Mouse (Mus musculus) retina, postnatal 1 day (tissue): ENCODE measurements around the gene Lats1.

ENCODE experiments used
- DNase-seq: peaks from one replicate; pipeline ENCODE4 v3.0.0-alpha.2; 2012

Gene Lats1

DNA sequence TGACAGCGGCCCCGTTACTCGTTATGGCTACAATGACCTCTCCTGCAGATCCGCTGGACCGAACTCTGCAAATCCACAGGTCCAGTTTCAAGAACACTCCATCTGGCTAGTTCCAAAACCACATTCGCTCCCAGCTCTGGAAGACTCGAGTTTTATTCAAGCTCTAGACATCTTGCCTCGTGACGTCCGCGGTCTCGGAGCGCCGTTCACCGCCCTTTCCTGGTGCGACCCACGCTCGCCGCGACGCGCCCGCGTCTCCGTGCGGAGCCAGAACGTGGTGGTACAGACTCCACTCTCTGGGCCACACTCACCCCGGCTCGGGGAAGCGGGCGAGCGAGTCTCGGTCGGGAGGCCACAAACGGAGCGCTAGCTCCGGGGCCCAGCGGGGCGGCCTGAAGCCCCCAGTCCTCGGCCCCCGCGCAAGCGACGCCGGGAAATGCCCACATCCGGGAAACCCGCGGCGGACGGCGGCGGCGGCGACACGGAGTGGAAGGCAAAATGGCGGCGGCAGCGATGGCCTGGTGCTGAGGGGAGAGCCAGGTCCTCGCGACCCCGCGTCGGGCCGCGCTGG, at the start of gene Lats1, which contains the start of gene Pcmt1:
Gene Lats1, plus strand, starts transcription at position 484 of the 571 bp plus-strand sequence.
Gene Pcmt1, minus strand, starts transcription at position 406 of the 571 bp plus-strand sequence.
- peak; percentile 92 for DNase-seq

DNA sequence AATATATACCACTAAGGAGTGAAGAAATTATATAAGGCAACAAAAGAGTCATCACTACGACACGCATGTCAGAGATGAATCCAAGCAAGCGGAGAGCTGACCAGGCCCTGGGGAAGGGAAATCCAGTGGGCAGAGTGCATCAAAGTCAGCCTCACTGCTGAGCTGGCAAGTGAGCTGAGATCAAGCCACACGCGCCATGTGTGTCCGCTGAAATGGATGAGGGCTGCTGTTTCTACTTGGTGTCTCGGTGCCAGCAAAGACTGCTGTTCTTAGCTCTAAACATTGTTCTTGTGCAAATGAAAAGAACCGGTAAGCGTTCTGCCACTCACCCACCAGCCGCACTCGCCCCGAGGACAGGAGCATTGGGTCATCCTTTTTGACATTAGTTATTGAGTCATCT, 40.6 kb upstream of the Lats1 start:
- no peak for DNase-seq

DNA sequence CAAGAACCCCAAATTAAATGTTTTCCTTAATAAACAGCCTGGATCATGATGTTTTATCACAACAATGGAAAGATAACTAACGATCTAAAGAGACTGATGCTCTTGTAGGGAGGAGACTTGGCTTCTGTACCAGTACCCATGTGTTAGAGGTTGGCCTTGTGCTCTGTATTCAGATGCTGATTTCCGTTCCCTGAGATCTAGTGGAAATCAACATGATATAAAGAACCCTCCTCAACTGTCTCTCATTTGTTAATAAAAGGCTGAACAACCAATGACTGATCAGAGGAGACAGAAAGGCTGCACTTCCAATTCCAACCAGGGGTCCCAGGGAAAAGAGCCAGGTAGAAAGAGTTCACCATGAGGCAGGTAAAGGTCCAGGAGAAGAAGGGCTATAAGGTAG, 35.1 kb upstream of the Lats1 start:
- no peak for DNase-seq

DNA sequence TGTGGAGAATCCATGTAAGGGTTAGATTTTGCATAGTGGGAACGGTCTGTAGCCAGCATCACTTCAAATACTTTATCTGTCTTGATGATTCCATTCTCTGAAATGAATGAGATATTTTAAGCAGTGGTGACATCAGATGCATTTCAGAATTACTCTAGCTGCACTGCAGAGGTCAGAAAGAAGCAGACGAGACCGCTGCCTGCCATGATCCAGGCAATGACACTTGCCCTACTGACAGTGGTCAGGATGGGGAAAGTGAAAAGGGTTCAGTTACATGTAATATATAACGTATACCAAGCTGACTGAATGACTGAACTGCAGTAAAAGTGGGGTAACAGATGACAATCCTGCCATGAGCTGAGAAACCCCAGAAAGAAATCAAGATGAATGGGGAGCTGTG, 32.0 kb upstream of the Lats1 start:
- no peak for DNase-seq

- no peak for DNase-seq
Observed at GRCm38 (mm10) chr10:7651057-7651456, 30.0 kb upstream of the Lats1 start.

- DNase-seq = no peak
Observed at GRCm38 (mm10) chr10:7662471-7663141, 18.4 kb upstream of the Lats1 start.

- peak; percentile 94 for DNase-seq
Observed at GRCm38 (mm10) chr10:7663159-7664026, 17.6 kb upstream of the Lats1 start.

DNA sequence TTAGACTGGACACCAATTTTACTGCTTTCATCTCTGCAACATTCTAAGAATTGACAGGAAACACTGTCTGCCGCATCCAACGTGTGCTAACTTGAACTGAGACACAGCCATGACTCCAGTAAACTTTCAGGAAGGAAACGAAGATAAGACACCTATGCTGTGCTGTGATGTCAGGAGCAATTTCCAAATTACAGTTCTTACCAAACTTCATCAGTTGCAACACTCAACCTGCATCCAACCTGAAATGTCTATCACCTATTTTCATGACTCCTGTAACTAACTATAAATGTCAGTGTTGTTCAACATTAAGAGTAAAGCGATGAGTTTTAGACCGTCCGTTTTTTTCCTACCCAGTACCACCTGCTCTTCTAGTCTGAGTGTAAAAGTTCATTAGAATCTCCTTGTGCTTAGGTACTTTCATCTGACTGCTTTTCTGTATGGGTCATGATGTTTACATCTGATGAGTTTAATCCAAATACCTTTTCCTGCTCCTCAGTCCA, 16.9 kb upstream of the Lats1 start:
- DNase-seq = no peak

DNA sequence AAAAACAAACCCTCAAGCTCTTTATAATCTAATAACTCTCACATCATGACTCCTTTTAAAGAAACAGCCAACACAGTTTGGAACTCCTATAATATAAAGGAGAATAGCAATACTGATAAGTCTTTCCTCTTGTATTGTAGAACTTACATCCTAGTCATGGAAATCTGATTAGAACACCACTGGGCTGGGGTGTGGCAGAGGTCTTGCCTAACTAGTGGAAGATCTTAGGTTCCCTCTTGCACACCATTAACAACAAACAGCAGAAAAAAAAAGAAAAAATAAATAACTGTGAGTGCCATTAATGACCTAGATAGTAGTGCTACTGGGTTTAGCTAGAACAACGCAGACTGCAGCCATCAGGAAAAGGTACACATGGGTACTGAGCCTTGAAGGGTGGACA, 16.1 kb upstream of the Lats1 start:
- DNase-seq = no peak

- DNase-seq = peak; percentile 97
Observed at GRCm38 (mm10) chr10:7667342-7667802, 13.6 kb upstream of the Lats1 start, which contains the start of gene Nup43. TSS of gene Nup43 (plus strand) at chr10:7667503.

DNA sequence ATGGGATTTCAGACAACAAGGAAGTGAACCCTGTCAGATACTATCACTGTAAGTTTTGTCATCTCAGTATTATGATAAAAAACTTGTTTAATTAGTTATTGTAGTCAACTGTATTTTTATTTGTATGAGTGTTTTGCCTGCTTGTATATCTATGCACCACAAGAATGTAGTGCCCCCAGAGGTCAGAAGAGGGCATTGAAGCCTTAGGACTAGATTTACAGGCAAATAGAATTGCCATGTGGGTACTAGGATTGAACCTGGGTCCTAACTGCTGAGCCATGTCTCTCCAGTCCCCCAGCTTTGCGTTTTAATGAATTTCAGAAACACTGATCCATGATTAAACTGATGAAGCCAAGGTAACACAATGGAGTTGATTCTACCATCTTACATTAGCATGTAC, 7.3 kb upstream of the Lats1 start:
- peak; percentile 61 for DNase-seq

GRCm38 (mm10) chr10:7681343-7682025, 470 bp downstream of the Lats1 start:
- peak; percentile 76 for DNase-seq

- DNase-seq = no peak
Observed at GRCm38 (mm10) chr10:7682249-7682648, 1.2 kb downstream of the Lats1 start.

DNA sequence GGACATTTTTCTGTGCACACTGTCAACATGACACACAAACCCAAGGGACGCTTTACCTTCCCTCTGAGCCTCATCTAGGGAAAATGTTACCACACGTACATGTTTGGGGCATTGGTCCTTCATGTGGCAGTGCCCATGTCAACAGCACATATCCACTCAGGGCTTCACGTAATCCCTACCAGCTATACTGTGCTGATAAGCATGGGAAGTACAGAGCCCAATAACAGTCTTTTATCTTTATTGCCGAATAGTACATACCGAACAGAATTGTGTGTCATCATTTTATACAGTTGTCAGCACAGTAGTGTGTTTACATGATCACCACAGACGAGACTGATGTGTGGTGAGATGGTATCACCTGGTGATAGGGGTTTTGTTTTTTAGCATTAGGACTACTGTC, 5.9 kb downstream of the Lats1 start:
- no peak for DNase-seq

DNA sequence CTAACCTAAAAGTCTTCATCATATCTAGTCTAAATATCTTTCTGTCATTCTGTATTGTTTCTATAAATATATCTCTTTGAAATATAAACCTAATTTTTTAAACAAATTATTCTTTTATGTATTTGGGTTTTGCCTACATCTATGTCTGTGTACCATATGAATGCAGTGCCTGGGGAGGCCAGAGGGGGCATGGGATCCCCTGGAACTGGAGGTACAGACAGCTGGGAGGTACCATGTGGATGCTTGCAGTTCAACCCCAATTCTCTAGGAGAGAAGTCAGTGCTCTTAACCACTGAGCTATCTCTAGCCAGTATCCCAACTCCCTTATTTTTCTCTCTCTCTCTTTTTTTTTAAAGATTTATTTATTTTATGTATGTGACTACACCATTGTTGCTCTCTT, 14.3 kb downstream of the Lats1 start:
- DNase-seq = peak; percentile 14

GRCm38 (mm10) chr10:7700120-7700519, 19.1 kb downstream of the Lats1 start:
- no peak for DNase-seq

DNA sequence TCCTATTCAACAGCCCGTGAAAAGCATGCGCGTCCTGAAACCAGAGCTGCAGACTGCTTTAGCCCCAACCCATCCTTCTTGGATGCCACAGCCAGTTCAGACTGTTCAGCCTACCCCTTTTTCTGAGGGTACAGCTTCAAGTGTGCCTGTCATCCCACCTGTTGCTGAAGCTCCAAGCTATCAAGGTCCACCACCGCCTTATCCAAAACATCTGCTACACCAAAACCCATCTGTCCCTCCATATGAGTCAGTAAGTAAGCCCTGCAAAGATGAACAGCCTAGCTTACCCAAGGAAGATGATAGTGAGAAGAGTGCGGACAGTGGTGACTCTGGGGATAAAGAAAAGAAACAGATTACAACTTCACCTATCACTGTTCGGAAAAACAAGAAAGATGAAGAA, 21.6 kb downstream of the Lats1 start:
- DNase-seq = no peak

DNA sequence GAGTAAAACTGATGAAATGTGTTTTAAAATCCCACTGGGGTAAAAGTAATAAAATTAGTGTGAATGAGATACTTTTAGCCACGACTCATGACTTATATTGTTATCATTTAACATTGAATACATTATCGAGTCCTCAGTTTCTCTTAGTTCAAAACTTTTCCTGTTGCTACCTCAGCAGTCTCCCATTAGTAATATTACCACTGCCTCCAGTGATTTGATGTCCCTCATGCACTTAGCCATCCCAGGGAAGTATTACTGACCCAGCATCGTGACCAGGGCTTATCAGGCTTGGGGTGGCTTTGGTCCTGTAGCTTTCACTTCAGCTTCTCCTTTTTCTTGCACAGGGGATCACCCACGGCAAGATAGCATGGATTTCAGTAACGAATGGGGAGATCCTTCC, 29.1 kb downstream of the Lats1 start:
- DNase-seq = no peak

DNA sequence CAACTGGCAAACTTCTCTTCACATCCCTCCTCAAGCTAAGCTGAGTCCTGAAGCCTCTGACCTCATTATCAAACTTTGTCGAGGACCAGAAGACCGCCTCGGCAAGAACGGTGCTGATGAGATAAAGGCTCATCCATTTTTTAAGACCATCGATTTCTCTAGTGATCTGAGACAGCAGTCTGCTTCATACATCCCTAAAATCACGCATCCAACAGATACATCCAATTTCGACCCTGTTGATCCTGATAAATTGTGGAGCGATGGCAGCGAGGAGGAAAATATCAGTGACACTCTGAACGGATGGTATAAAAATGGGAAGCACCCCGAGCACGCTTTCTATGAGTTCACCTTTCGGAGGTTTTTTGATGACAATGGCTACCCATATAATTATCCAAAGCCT, 31.5 kb downstream of the Lats1 start:
- no peak for DNase-seq

DNA sequence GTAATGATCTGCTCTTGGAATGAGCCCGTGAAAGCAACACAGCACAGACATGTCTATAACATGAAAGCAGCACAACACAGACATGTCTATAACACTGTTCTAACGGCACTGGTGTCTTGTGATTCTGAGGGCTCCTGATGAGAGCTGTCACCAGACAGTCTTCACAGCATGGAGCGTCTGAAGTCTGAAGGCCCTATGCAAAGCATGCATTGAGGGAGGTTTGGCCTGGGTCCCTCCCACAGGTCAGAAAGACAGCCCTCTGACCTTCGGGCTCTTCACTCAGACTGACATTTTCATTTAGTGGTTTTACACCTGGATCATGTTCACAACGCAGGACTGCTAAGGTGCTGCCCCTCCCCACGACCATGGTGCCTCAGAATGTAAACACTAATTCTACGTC, 34.0 kb downstream of the Lats1 start:
- no peak for DNase-seq

- DNase-seq = peak; percentile 96
Observed at GRCm38 (mm10) chr10:7725751-7726500, 44.9 kb downstream of the Lats1 start, which contains the start of gene Katna1. TSS of gene Katna1 (plus strand) at chr10:7726000.

DNA sequence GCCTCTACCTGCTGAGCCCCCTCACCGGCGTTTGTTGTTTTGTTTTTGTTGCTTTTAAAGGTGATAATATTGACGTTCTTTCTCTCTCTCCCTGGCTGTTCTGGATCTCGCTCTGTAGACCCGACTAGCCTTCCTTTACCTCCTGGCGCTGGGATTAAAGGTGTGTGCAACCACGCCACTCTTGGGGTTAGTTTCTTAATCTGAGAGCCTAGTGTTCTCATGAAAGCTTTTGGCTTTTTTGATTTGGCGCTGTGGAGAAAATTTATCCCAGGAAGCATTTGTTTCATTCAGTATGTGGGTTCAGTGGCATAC, 45.4 kb downstream of the Lats1 start:
- no peak for DNase-seq
